Comparison of ENCODE assay signal across 11 mouse cellular contexts in genomic region chr17:26644509-26645410, GRCm38 (mm10). TPM values are rescaled to one million over a fixed set of nuclear protein-coding genes. Genes with fewer than 3 reads are reported as not detected.
DNase-seq lines count a peak whose midpoint lies in the region; ATAC-seq and TF ChIP-seq lines count a peak whose summit lies in the region.
"Had no signal": no experiment of that assay in that cellular context is flagged by ENCODE, and none has a peak within 500 bp of the region (broad histone marks: within the 10 kb centered on the region; RNA-seq: fewer than 3 reads in every experiment).

No protein-coding gene starts in this region.

- TF ChIP-seq POLR2A in cerebellum, adult 2 months (IDR thresholded peaks at IDR 0.05; ENCODE audit: borderline replicate concordance, insufficient read depth, low read length), result no peak

- ATAC-seq in embryonic facial prominence, embryonic 15.5 days (ENCODE audit: insufficient number of reproducible peaks, low FRiP score, low TSS enrichment, low read depth), result peak; percentile 47; the same call in 1 of the 2 replicates
- peak; percentile 40 for ATAC-seq in limb, embryonic 15.5 days (ENCODE audit: insufficient number of reproducible peaks, low FRiP score, low TSS enrichment, low read depth)
- ATAC-seq in erythroblast, adult 5-6 weeks (replicated peaks; ENCODE audit: low FRiP score, poor library complexity, severe bottlenecking), result no peak

- H3K4me2 ChIP-seq in embryonic facial prominence, embryonic 15.5 days (replicated peaks), result no peak overlapping the region
- no peak overlapping the region for H3K4me2 ChIP-seq in limb, embryonic 15.5 days
- H3K4me2 ChIP-seq: liver, embryonic 11.5 days had no signal

- intact Hi-C loops in gastrocnemius, adult 2 months (cut with DNase I), result no loop called here
- intact Hi-C loops in gastrocnemius, postnatal 14 days (cut with DNase I; ENCODE audit: low total_unique reads), result no loop called here

- H3K9me3 ChIP-seq in embryonic facial prominence, embryonic 15.5 days (replicated peaks), result no peaks in the 10 kb centered on the region
- H3K9me3 ChIP-seq in limb, embryonic 15.5 days, result no peaks in the 10 kb centered on the region

- no peaks in the 10 kb centered on the region for H3K27me3 ChIP-seq in embryonic facial prominence, embryonic 15.5 days
- H3K27me3 ChIP-seq in limb, embryonic 15.5 days, result no peaks in the 10 kb centered on the region
- H3K27me3 ChIP-seq in cerebellum, adult 2 months (ENCODE audit: control insufficient read depth, insufficient read depth, low read length), result no peaks in the 10 kb centered on the region

- peak overlapping the region; percentile 10; the same call in 1 of the 2 replicates for H3K27ac ChIP-seq in gastrocnemius, adult 2 months
- H3K27ac ChIP-seq in embryonic facial prominence, embryonic 15.5 days (replicated peaks), result 0 out of 2 replicates have a peak overlapping the region, but pooled peaks have one; percentile 24
- H3K27ac ChIP-seq in limb, embryonic 15.5 days, result no peak overlapping the region
- H3K27ac ChIP-seq in cerebellum, adult 2 months (ENCODE audit: insufficient read depth, low read length), result no peak overlapping the region

- peaks cover 74% of the 10 kb centered on the region for H3K36me3 ChIP-seq in embryonic facial prominence, embryonic 15.5 days
- H3K36me3 ChIP-seq in limb, embryonic 15.5 days, result peaks cover 86% of the 10 kb centered on the region

- H3K4me3 ChIP-seq in gastrocnemius, adult 2 months, result no peak overlapping the region
- H3K4me3 ChIP-seq in embryonic facial prominence, embryonic 15.5 days (replicated peaks), result no peak overlapping the region
- no peak overlapping the region for H3K4me3 ChIP-seq in limb, embryonic 15.5 days
- H3K4me3 ChIP-seq in cerebellum, adult 2 months (replicated peaks; ENCODE audit: insufficient read depth, low read depth, low read length), result no peak overlapping the region

- DNase-seq in gastrocnemius, adult 2 months, result peak; percentile 24
- no peak for DNase-seq in gastrocnemius, postnatal 14 days
- DNase-seq in ES-CJ7 (ENCODE audit: low read depth, low spot score), result peak; percentile 47
- no peak for DNase-seq in adrenal gland, adult 2 months
- no peak for DNase-seq in cerebellum, adult 2 months
- DNase-seq: cerebellum, adult 11 months; kidney, postnatal 14 days had no signal

- H3K4me1 ChIP-seq in embryonic facial prominence, embryonic 15.5 days, result no peaks in the 10 kb centered on the region
- peaks cover 4% of the 10 kb centered on the region; the same call in 1 of the 2 replicates for H3K4me1 ChIP-seq in limb, embryonic 15.5 days
- peaks cover 21% of the 10 kb centered on the region for H3K4me1 ChIP-seq in cerebellum, adult 2 months (ENCODE audit: control insufficient read depth, insufficient read depth, low read length)

- no peak overlapping the region for H3K9ac ChIP-seq in embryonic facial prominence, embryonic 15.5 days
- H3K9ac ChIP-seq in limb, embryonic 15.5 days, result no peak overlapping the region

- no peak for TF ChIP-seq CTCF in gastrocnemius, adult 2 months (IDR thresholded peaks at IDR 0.05)
- no peak for TF ChIP-seq CTCF in cerebellum, adult 2 months (IDR thresholded peaks at IDR 0.05; ENCODE audit: borderline replicate concordance, insufficient read depth, low read depth, low read length)

- 77% methylated on average over 9 of the region's 9 CpGs for whole genome bisulfite sequencing in embryonic facial prominence, embryonic 15.5 days
- 91% methylated on average over 9 of the region's 9 CpGs for WGBS in limb, embryonic 15.5 days
- WGBS in cerebellum, adult 2 months, result 44% methylated on average over 9 of the region's 9 CpGs

RNA-seq across cellular contexts. Expression of gene Atp6v0e, which starts 18.3 kb away (rescaled TPM):
- 10 to 100 TPM; 28.7 to 31.2 TPM for total RNA-seq in gastrocnemius, adult 2 months (2021)
- total RNA-seq in gastrocnemius, postnatal 14 days (2021), result 10 to 100 TPM; 37.4 to 40.8 TPM
- 255 and 256 TPM in 2 replicates for polyA plus RNA-seq in embryonic facial prominence, embryonic 15.5 days (2015; fragmentation: Nextera tagmentation; extraction: Ambion mirVana)
- polyA plus RNA-seq in limb, embryonic 15.5 days (2015; fragmentation: Nextera tagmentation; extraction: Ambion mirVana), result 247 and 248 TPM in 2 replicates
- total RNA-seq in adrenal gland, adult 2 months (2021), result 100 to 1,000 TPM; 213 to 229 TPM
- 193 and 215 TPM in 2 replicates for polyA plus RNA-seq in adrenal gland, adult 2 months (2012; rRNA removed)
- 119 and 130 TPM in 2 replicates for total RNA-seq in erythroblast, adult 5-6 weeks (2015; ENCODE audit: low replicate concordance)
- total RNA-seq in erythroblast, adult 5-6 weeks (2017; ENCODE audit: low replicate concordance), result 100 and 176 TPM in 2 replicates
- 99.8 and 105 TPM in 2 replicates for polyA plus RNA-seq in cerebellum, adult 2 months (2012; rRNA removed)

Comparison
In these comparisons a context has a peak if more than half of its experiments do, and no peak if none do; other contexts are left out.
1. DNase-seq: peak in gastrocnemius, adult 2 months (single experiment) and ES-CJ7 (single experiment); none in gastrocnemius, postnatal 14 days (single experiment), adrenal gland, adult 2 months (single experiment) and cerebellum, adult 2 months (0 of 2).
2. H3K27ac ChIP-seq: peak in gastrocnemius, adult 2 months (single experiment) and embryonic facial prominence, embryonic 15.5 days (single experiment); none in limb, embryonic 15.5 days (single experiment) and cerebellum, adult 2 months (single experiment).